Mouse (Mus musculus): Measurements from ENCODE around the gene Nrxn2. TPM values are rescaled to one million over a fixed set of nuclear protein-coding genes. Genes with fewer than 3 reads are reported as not detected.

Nrxn2 gene
- polyA plus RNA-seq, 1 experiment from 2014 or later, result 0.77 TPM

- no peak overlapping the region for H3K4me2 ChIP-seq (ENCODE audit: low read depth, low read length)
- no peak overlapping the region for H3K9ac ChIP-seq (ENCODE audit: low read length)
- 76% methylated on average over 12 of the region's 12 CpGs for WGBS
- H3K4me3 ChIP-seq (ENCODE audit: low read length), result no peak overlapping the region
- ATAC-seq (replicated peaks; ENCODE audit: extremely low read depth, insufficient read depth, low FRiP score), result no peak
- no peaks in the 10 kb centered on the region for H3K36me3 ChIP-seq (ENCODE audit: control insufficient read depth, insufficient read depth)
- H3K9me3 ChIP-seq (replicated peaks; ENCODE audit: control insufficient read depth, low read length), result no peaks in the 10 kb centered on the region
- no peak overlapping the region for H3K27ac ChIP-seq (ENCODE audit: low read length)
- peaks cover 5% of the 10 kb centered on the region; the same call in 1 of the 2 replicates for H3K4me1 ChIP-seq (ENCODE audit: control insufficient read depth, insufficient read depth, low read length)
- H3K27me3 ChIP-seq (ENCODE audit: control insufficient read depth, insufficient read depth, low read length), result peaks cover 85% of the 10 kb centered on the region
These were observed 86.1 kb downstream of the Nrxn2 start for GRCm38 (mm10) chr19:6504656-6505045.

GRCm38 (mm10) chr19:6507393-6507792 lies 88.9 kb downstream of the Nrxn2 start:
- Histone ChIP-seq H3K4me3 (ENCODE audit: low read length) (no peak overlapping the region), H3K36me3 (ENCODE audit: control insufficient read depth, insufficient read depth) (no peaks in the 10 kb centered on the region), H3K4me2 (ENCODE audit: low read depth, low read length) (no peak overlapping the region), H3K9ac (ENCODE audit: low read length) (no peak overlapping the region), H3K9me3 (replicated peaks; ENCODE audit: control insufficient read depth, low read length) (no peaks in the 10 kb centered on the region), H3K4me1 (ENCODE audit: control insufficient read depth, insufficient read depth, low read length) (peaks cover 2% of the 10 kb centered on the region; the same call in 1 of the 2 replicates), H3K27ac (ENCODE audit: low read length) (no peak overlapping the region), H3K27me3 (ENCODE audit: control insufficient read depth, insufficient read depth, low read length) (peaks cover 82% of the 10 kb centered on the region)
- 26% methylated on average over 10 of the region's 10 CpGs for WGBS
- no peak for ATAC-seq (replicated peaks; ENCODE audit: extremely low read depth, insufficient read depth, low FRiP score)

GRCm38 (mm10) chr19:6509881-6510280 lies 91.3 kb downstream of the Nrxn2 start:
- no peaks in the 10 kb centered on the region for H3K36me3 ChIP-seq (ENCODE audit: control insufficient read depth, insufficient read depth)
- H3K27ac ChIP-seq (ENCODE audit: low read length), result no peak overlapping the region
- no peak overlapping the region for H3K4me2 ChIP-seq (ENCODE audit: low read depth, low read length)
- no peaks in the 10 kb centered on the region for H3K4me1 ChIP-seq (ENCODE audit: control insufficient read depth, insufficient read depth, low read length)
- no peak for ATAC-seq (replicated peaks; ENCODE audit: extremely low read depth, insufficient read depth, low FRiP score)
- no peak overlapping the region for H3K9ac ChIP-seq (ENCODE audit: low read length)
- H3K4me3 ChIP-seq (ENCODE audit: low read length), result no peak overlapping the region
- no peaks in the 10 kb centered on the region for H3K9me3 ChIP-seq (replicated peaks; ENCODE audit: control insufficient read depth, low read length)
- 60% methylated on average over 10 of the region's 10 CpGs for WGBS
- H3K27me3 ChIP-seq (ENCODE audit: control insufficient read depth, insufficient read depth, low read length), result peaks cover 79% of the 10 kb centered on the region

- no peak for ATAC-seq (replicated peaks; ENCODE audit: extremely low read depth, insufficient read depth, low FRiP score)
- Histone ChIP-seq H3K27me3 (ENCODE audit: control insufficient read depth, insufficient read depth, low read length) (peaks cover 73% of the 10 kb centered on the region), H3K9ac (ENCODE audit: low read length) (no peak overlapping the region), H3K9me3 (replicated peaks; ENCODE audit: control insufficient read depth, low read length) (no peaks in the 10 kb centered on the region), H3K36me3 (ENCODE audit: control insufficient read depth, insufficient read depth) (no peaks in the 10 kb centered on the region), H3K4me1 (ENCODE audit: control insufficient read depth, insufficient read depth, low read length) (no peaks in the 10 kb centered on the region), H3K4me2 (ENCODE audit: low read depth, low read length) (no peak overlapping the region), H3K4me3 (ENCODE audit: low read length) (no peak overlapping the region), H3K27ac (ENCODE audit: low read length) (no peak overlapping the region)
- WGBS, result 67% methylated on average over 2 of the region's 2 CpGs
These were observed 92.0 kb downstream of the Nrxn2 start for GRCm38 (mm10) chr19:6510546-6510945.

GRCm38 (mm10) chr19:6513389-6514139 lies 95.0 kb downstream of the Nrxn2 start:
- Histone ChIP-seq H3K4me3 (ENCODE audit: low read length) (no peak overlapping the region), H3K4me1 (ENCODE audit: control insufficient read depth, insufficient read depth, low read length) (no peaks in the 10 kb centered on the region), H3K27me3 (ENCODE audit: control insufficient read depth, insufficient read depth, low read length) (peaks cover 47% of the 10 kb centered on the region), H3K9me3 (replicated peaks; ENCODE audit: control insufficient read depth, low read length) (no peaks in the 10 kb centered on the region), H3K36me3 (ENCODE audit: control insufficient read depth, insufficient read depth) (no peaks in the 10 kb centered on the region), H3K9ac (ENCODE audit: low read length) (no peak overlapping the region), H3K27ac (ENCODE audit: low read length) (no peak overlapping the region), H3K4me2 (ENCODE audit: low read depth, low read length) (no peak overlapping the region)
- ATAC-seq (replicated peaks; ENCODE audit: extremely low read depth, insufficient read depth, low FRiP score), result no peak
- 7% methylated on average over 15 of the region's 15 CpGs for WGBS

- no peaks in the 10 kb centered on the region for H3K4me1 ChIP-seq (ENCODE audit: control insufficient read depth, insufficient read depth, low read length)
- no peak overlapping the region for H3K9ac ChIP-seq (ENCODE audit: low read length)
- no peaks in the 10 kb centered on the region for H3K36me3 ChIP-seq (ENCODE audit: control insufficient read depth, insufficient read depth)
- H3K4me2 ChIP-seq (ENCODE audit: low read depth, low read length), result no peak overlapping the region
- no peak for ATAC-seq (replicated peaks; ENCODE audit: extremely low read depth, insufficient read depth, low FRiP score)
- H3K9me3 ChIP-seq (replicated peaks; ENCODE audit: control insufficient read depth, low read length), result no peaks in the 10 kb centered on the region
- H3K4me3 ChIP-seq (ENCODE audit: low read length), result no peak overlapping the region
- 60% methylated on average over 6 of the region's 6 CpGs for WGBS
- no peak overlapping the region for H3K27ac ChIP-seq (ENCODE audit: low read length)
- peaks cover 39% of the 10 kb centered on the region for H3K27me3 ChIP-seq (ENCODE audit: control insufficient read depth, insufficient read depth, low read length)
These were observed 96.4 kb downstream of the Nrxn2 start for GRCm38 (mm10) chr19:6514940-6515339.

GRCm38 (mm10) chr19:6515448-6515847 lies 96.9 kb downstream of the Nrxn2 start:
- Histone ChIP-seq H3K9me3 (replicated peaks; ENCODE audit: control insufficient read depth, low read length) (no peaks in the 10 kb centered on the region), H3K36me3 (ENCODE audit: control insufficient read depth, insufficient read depth) (no peaks in the 10 kb centered on the region), H3K9ac (ENCODE audit: low read length) (no peak overlapping the region), H3K27ac (ENCODE audit: low read length) (no peak overlapping the region), H3K4me2 (ENCODE audit: low read depth, low read length) (no peak overlapping the region), H3K27me3 (ENCODE audit: control insufficient read depth, insufficient read depth, low read length) (peaks cover 36% of the 10 kb centered on the region), H3K4me3 (ENCODE audit: low read length) (no peak overlapping the region), H3K4me1 (ENCODE audit: control insufficient read depth, insufficient read depth, low read length) (no peaks in the 10 kb centered on the region)
- WGBS, result 59% methylated on average over 5 of the region's 5 CpGs
- no peak for ATAC-seq (replicated peaks; ENCODE audit: extremely low read depth, insufficient read depth, low FRiP score)

- 52% methylated on average over 8 of the region's 8 CpGs for WGBS
- Histone ChIP-seq H3K27me3 (ENCODE audit: control insufficient read depth, insufficient read depth, low read length) (peaks cover 28% of the 10 kb centered on the region), H3K36me3 (ENCODE audit: control insufficient read depth, insufficient read depth) (no peaks in the 10 kb centered on the region), H3K9ac (ENCODE audit: low read length) (no peak overlapping the region), H3K27ac (ENCODE audit: low read length) (no peak overlapping the region), H3K4me3 (ENCODE audit: low read length) (no peak overlapping the region), H3K4me1 (ENCODE audit: control insufficient read depth, insufficient read depth, low read length) (no peaks in the 10 kb centered on the region), H3K4me2 (ENCODE audit: low read depth, low read length) (no peak overlapping the region), H3K9me3 (replicated peaks; ENCODE audit: control insufficient read depth, low read length) (no peaks in the 10 kb centered on the region)
- ATAC-seq (replicated peaks; ENCODE audit: extremely low read depth, insufficient read depth, low FRiP score), result no peak
These were observed 97.6 kb downstream of the Nrxn2 start for GRCm38 (mm10) chr19:6516153-6516552.

GRCm38 (mm10) chr19:6518601-6519000 lies 100.1 kb downstream of the Nrxn2 start:
- no peak overlapping the region for H3K9ac ChIP-seq (ENCODE audit: low read length)
- H3K4me3 ChIP-seq (ENCODE audit: low read length), result no peak overlapping the region
- no peaks in the 10 kb centered on the region for H3K36me3 ChIP-seq (ENCODE audit: control insufficient read depth, insufficient read depth)
- no peaks in the 10 kb centered on the region for H3K4me1 ChIP-seq (ENCODE audit: control insufficient read depth, insufficient read depth, low read length)
- H3K27ac ChIP-seq (ENCODE audit: low read length), result no peak overlapping the region
- no peaks in the 10 kb centered on the region for H3K9me3 ChIP-seq (replicated peaks; ENCODE audit: control insufficient read depth, low read length)
- H3K4me2 ChIP-seq (ENCODE audit: low read depth, low read length), result no peak overlapping the region
- no peak for ATAC-seq (replicated peaks; ENCODE audit: extremely low read depth, insufficient read depth, low FRiP score)
- H3K27me3 ChIP-seq (ENCODE audit: control insufficient read depth, insufficient read depth, low read length), result peaks cover 8% of the 10 kb centered on the region
- WGBS, result 58% methylated on average over 5 of the region's 5 CpGs

All from heart, embryonic 16.5 days (tissue).